Mouse (Mus musculus) spleen, adult 2 months (tissue): ENCODE measurements around the gene Myl12a. TPM values are rescaled to one million over a fixed set of nuclear protein-coding genes. Genes with fewer than 3 reads are reported as not detected.
"Not testable (repeated sequence)": the region's sequence is repeated elsewhere in the genome, so short reads cannot be mapped to it uniquely, and the experiment has no call there.

ENCODE experiments used
- DNase-seq, 2 experiments: peaks; one replicate each; pipeline versions ENCODE4 v3.0.0 to v3.0.0-alpha.2; 2012 to 2021; ENCODE audit warnings: low spot score in 2 of 2, low read depth in 1 of 2
- H3K27ac ChIP-seq: fragments of 200-500 bp; 2 replicates; pipeline ENCODE4 v1.5.1; 2012; ENCODE audit warnings: low read length, inconsistent platforms; ENCODE audit not compliant: insufficient read depth
- H3K27me3 ChIP-seq: fragments of 200-500 bp; 2 replicates; pipeline ENCODE4 v1.6.1; 2012; ENCODE audit warnings: mild to moderate bottlenecking, moderate library complexity, low read length, inconsistent platforms; ENCODE audit not compliant: control insufficient read depth, insufficient read depth
- H3K36me3 ChIP-seq: fragments of 200-500 bp; 2 replicates; pipeline ENCODE4 v1.6.1; 2012; ENCODE audit warnings: mild to moderate bottlenecking, low read length, inconsistent platforms; ENCODE audit not compliant: control insufficient read depth, insufficient read depth
- H3K4me1 ChIP-seq: fragments of 200-500 bp; 2 replicates; pipeline ENCODE4 v1.6.1; 2011; ENCODE audit warnings: inconsistent platforms; ENCODE audit not compliant: control insufficient read depth, insufficient read depth, insufficient read length
- H3K4me3 ChIP-seq: fragments of 200-500 bp; 2 replicates; pipeline ENCODE4 v1.5.1; 2011; ENCODE audit warnings: mild to moderate bottlenecking, inconsistent platforms; ENCODE audit not compliant: insufficient read depth, insufficient read length; ENCODE audit errors: extremely low read depth
- CTCF ChIP-seq: fragments of 200-500 bp; IDR thresholded peaks from 2 replicates; pipeline ENCODE4 v1.5.1; 2011; ENCODE audit warnings: mild to moderate bottlenecking, inconsistent platforms; ENCODE audit not compliant: insufficient read depth, insufficient read length, insufficient replicate concordance; ENCODE audit errors: extremely low read depth
- POLR2A ChIP-seq: fragments of 200-500 bp; IDR thresholded peaks from 2 replicates; pipeline ENCODE4 v1.6.1; 2011; ENCODE audit warnings: low read depth, low read length, inconsistent platforms
- WGBS: fragments of 180-500 bp; shearing (Covaris S2); methylation state at CpG from one replicate; pipeline ENCODE4 v1.1.7; 2018; 5-methylcytosine and 5-hydroxymethylcytosine counted together
- polyA plus RNA-seq: library from polyadenylated mRNA; depleted of rRNA; stranded (reverse); fragments of >200 nt; gene quantifications from 2 replicates; pipeline ENCODE4 v1.2.3, GENCODE M21; 2012

Myl12a gene
- polyA plus RNA-seq, 1 experiment: 53.0 TPM

DNA sequence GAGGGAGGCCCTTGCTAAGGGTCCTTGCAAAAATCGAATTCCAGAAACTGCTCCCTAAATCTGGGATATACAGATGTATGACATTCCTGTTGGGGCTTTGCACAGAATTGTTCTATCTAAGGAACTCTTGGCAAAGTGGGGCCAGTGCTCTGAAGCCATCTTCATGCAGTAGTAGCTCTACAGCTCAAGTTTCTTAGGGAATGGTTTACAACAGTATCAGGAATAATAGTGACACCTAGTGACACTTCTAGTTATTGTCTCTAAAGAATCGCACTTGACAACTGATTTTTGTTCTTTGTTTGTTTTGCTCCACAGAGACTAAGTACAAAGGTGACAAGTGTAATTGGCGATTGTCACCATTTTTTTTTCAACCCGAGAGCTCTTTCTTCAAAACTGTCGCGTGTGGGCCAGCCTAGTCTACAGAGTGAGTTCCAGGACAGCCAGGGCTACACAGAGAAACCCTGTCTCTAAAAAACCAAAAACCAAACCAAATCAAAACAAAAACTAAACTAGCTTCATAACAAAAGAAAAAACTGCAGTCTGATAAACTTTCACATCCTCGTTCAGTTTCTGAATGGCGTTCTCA, 34.0 kb downstream of the Myl12a start:
- peak in 1 of 2 experiments; percentile 53 for DNase-seq

DNA sequence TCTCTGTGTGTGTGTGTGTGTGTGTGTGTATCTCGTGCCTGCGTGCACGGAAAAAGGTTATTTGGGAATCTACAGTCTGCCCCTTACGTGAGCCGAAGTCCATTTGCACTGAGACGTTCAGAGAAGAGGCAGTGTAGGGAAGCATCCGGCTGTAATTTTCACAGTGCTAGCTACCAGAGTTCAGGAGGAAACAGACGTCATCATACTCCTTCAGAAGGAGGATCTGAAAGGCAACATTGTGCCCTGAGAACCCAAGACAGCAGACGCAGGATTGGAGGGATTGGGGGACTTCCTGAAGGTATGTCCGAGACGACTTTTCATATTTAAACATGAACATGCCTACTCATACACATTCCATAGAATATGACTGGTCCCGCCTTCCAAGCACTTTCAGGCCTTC, 35.0 kb downstream of the Myl12a start:
- peak overlapping the region; percentile 47; the same call in 1 of the 2 replicates for H3K27ac ChIP-seq
- 31% methylated on average over 12 of the region's 12 CpGs for WGBS

More for the DNA sequence above, 34.0 kb downstream of the Myl12a start:
- Histone ChIP-seq H3K36me3 (peaks cover 1% of the 10 kb centered on the region; the same call in 1 of the 2 replicates), H3K27me3 (no peaks in the 10 kb centered on the region), H3K4me3 (no peak overlapping the region), H3K4me1 (peaks cover 2% of the 10 kb centered on the region; the same call in 1 of the 2 replicates), H3K27ac (no peak overlapping the region)
- TF ChIP-seq CTCF (no peak), POLR2A (no peak)
- WGBS: 16% methylated on average over 8 of the region's 8 CpGs

GRCm38 (mm10) chr17:70967191-70967590, 35.5 kb downstream of the Myl12a start:
- Histone ChIP-seq H3K27me3 (no peaks in the 10 kb centered on the region), H3K36me3 (no peaks in the 10 kb centered on the region), H3K27ac (0 out of 2 replicates have a peak overlapping the region, but pooled peaks have one; percentile 47), H3K4me1 (peaks cover 2% of the 10 kb centered on the region; the same call in 1 of the 2 replicates), H3K4me3 (no peak overlapping the region)
- WGBS: 70% methylated on average over 9 of the region's 9 CpGs
- TF ChIP-seq CTCF (no peak), POLR2A (no peak)
- DNase-seq: no peak

More for the DNA sequence above, 35.0 kb downstream of the Myl12a start:
- Histone ChIP-seq H3K27me3 (no peaks in the 10 kb centered on the region), H3K4me3 (no peak overlapping the region), H3K36me3 (no peaks in the 10 kb centered on the region), H3K4me1 (peaks cover 2% of the 10 kb centered on the region; the same call in 1 of the 2 replicates)
- no peak for TF ChIP-seq CTCF
- no peak for DNase-seq

- 37% methylated on average over 7 of the region's 7 CpGs for WGBS
- peak overlapping the region; percentile 28 for H3K27ac ChIP-seq
These were observed 36.6 kb downstream of the Myl12a start for GRCm38 (mm10) chr17:70966126-70966525.

DNA sequence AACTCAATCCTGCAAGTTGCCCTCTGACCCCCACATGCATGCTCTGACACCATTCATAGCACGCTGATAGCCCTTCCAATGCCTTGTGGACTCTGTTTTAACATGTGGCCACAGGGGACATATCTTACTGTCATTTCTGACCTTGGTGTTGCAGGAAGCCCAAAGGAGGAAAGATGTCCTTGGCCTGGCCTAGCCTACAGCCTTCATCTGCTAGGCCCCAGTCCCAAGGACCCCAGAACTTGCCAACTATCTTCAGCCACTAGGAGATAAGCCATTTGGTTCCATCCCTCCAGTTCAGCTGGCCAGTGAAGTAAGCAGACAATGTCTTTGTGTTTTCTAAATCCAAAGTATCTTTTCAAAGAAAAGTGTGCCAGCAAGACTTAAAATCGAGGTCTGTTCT, 37.4 kb downstream of the Myl12a start:
- Histone ChIP-seq H3K4me1 (peaks cover 2% of the 10 kb centered on the region; the same call in 1 of the 2 replicates), H3K36me3 (no peaks in the 10 kb centered on the region), H3K27ac (no peak overlapping the region), H3K27me3 (no peaks in the 10 kb centered on the region), H3K4me3 (no peak overlapping the region)
- DNase-seq: no peak
- 92% methylated on average over 2 of the region's 2 CpGs for WGBS
- TF ChIP-seq CTCF: no peak
- no peak for TF ChIP-seq POLR2A

More at GRCm38 (mm10) chr17:70966126-70966525, 36.6 kb downstream of the Myl12a start:
- H3K36me3 ChIP-seq: no peaks in the 10 kb centered on the region
- DNase-seq: no peak
- no peaks in the 10 kb centered on the region for H3K27me3 ChIP-seq
- H3K4me1 ChIP-seq: peaks cover 2% of the 10 kb centered on the region; the same call in 1 of the 2 replicates
- no peak overlapping the region for H3K4me3 ChIP-seq
- TF ChIP-seq CTCF: no peak
- no peak for TF ChIP-seq POLR2A

- DNase-seq: peak in 1 of 2 experiments; percentile 82
- not testable (repeated sequence) for H3K27me3 ChIP-seq, H3K36me3 ChIP-seq, H3K4me3 ChIP-seq, H3K4me1 ChIP-seq, H3K27ac ChIP-seq
- WGBS: 75% methylated on average over 13 of the region's 13 CpGs
These were observed 39.1 kb downstream of the Myl12a start for GRCm38 (mm10) chr17:70963546-70963945.

GRCm38 (mm10) chr17:70951266-70951665, 51.4 kb downstream of the Myl12a start:
- 86% methylated on average over 10 of the region's 10 CpGs for WGBS
- TF ChIP-seq CTCF (no peak), POLR2A (no peak)
- H3K36me3 ChIP-seq: no peaks in the 10 kb centered on the region
- no peaks in the 10 kb centered on the region for H3K27me3 ChIP-seq
- no peaks in the 10 kb centered on the region for H3K4me1 ChIP-seq
- H3K4me3 ChIP-seq: no peak overlapping the region
- H3K27ac ChIP-seq: no peak overlapping the region
- no peak for DNase-seq

GRCm38 (mm10) chr17:70949171-70949570, 53.5 kb downstream of the Myl12a start:
- DNase-seq: no peak
- WGBS: 89% methylated on average over 7 of the region's 7 CpGs
- Histone ChIP-seq H3K27me3 (no peaks in the 10 kb centered on the region), H3K4me1 (no peaks in the 10 kb centered on the region), H3K4me3 (no peak overlapping the region), H3K27ac (no peak overlapping the region), H3K36me3 (no peaks in the 10 kb centered on the region)
- no peak for TF ChIP-seq POLR2A
- TF ChIP-seq CTCF: no peak
